Comparison of ENCODE assay signal across 8 mouse cellular contexts in the genomic region with DNA sequence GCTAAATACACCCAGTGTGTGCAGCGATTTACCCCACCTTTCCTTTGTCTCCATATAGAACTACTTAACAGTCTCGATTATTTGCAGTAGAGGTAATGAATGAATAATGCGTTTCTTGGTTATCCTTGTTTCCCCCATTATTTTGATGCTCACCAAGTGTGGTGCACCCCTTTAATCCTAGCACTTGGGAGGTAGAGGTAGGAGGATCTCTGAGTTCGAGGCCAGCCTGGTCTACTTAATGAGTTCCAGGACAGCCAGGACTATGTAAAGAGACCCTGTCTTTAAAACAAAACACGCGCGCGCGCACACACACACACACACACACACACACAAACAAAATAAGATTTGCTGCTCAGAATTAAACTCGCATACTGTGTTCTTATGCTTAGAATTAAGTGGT. TPM values are rescaled to one million over a fixed set of nuclear protein-coding genes. Genes with fewer than 3 reads are reported as not detected.
DNase-seq lines count a peak whose midpoint lies in the region; ATAC-seq and TF ChIP-seq lines count a peak whose summit lies in the region.

No protein-coding gene starts in this region.

- 13% methylated on average over 10 of the region's 10 CpGs for WGBS in kidney, adult 2 months
- 28% methylated on average over 10 of the region's 10 CpGs for WGBS in forebrain, embryonic 14.5 days
- WGBS in liver, embryonic 15.5 days (ENCODE audit: insufficient replicate concordance), result 13% methylated on average over 10 of the region's 10 CpGs

- peaks cover 55% of the 10 kb centered on the region for H3K79me2 ChIP-seq in MEL (ENCODE audit: control insufficient read depth, insufficient read depth, low read length, poor library complexity)

- no peak for DNase-seq in kidney, adult 2 months
- no peak for DNase-seq in kidney, postnatal 25 days
- peak; percentile 59 for DNase-seq in MEL (ENCODE audit: low read depth, low spot score)
- DNase-seq in forebrain, embryonic 14.5 days (ENCODE audit: low spot score), result no peak
- no peak for DNase-seq in right cerebral cortex, postnatal 25 days
- DNase-seq in gastrocnemius, postnatal 25 days, result no peak
- DNase-seq in cerebellum, adult 11 months, result no peak

- no peak for TF ChIP-seq CTCF in kidney, adult 2 months (conservative IDR thresholded peaks at IDR 0.05; ENCODE audit: insufficient read depth, insufficient read length, low read depth, low read length)
- TF ChIP-seq CTCF in MEL (IDR thresholded peaks at IDR 0.05 in 2 of 3, conservative IDR thresholded peaks at IDR 0.05 in 1 of 3; ENCODE audit: control insufficient read depth in 1 of 3, insufficient read depth in 1 of 3, low read depth in 2 of 3, low read length in 3 of 3, poor library complexity in 1 of 3, severe bottlenecking in 1 of 3), result no peak

- peak overlapping the region; percentile 97 for H3K9ac ChIP-seq in MEL (ENCODE audit: control insufficient read depth, low read depth, low read length, poor library complexity, severe bottlenecking)
- peak overlapping the region; percentile 98 for H3K9ac ChIP-seq in forebrain, embryonic 14.5 days (ENCODE audit: low read length)
- H3K9ac ChIP-seq in liver, embryonic 15.5 days, result peak overlapping the region; percentile 90

- H3K4me3 ChIP-seq in kidney, adult 2 months (ENCODE audit: insufficient read depth, low read depth, low read length), result peak overlapping the region; percentile 99
- H3K4me3 ChIP-seq in MEL (ENCODE audit: control insufficient read depth in 1 of 2, insufficient read depth in 1 of 2, low read depth in 2 of 2, low read length in 2 of 2), result peak overlapping the region; percentile 96 to 99
- peak overlapping the region; percentile 93 for H3K4me3 ChIP-seq in forebrain, embryonic 14.5 days (ENCODE audit: low read depth, low read length)
- H3K4me3 ChIP-seq in liver, embryonic 15.5 days (replicated peaks), result peak overlapping the region; percentile 92

- no peaks in the 10 kb centered on the region for H3K27me3 ChIP-seq in kidney, adult 2 months (replicated peaks; ENCODE audit: control insufficient read depth, insufficient read depth, low read length)
- H3K27me3 ChIP-seq in MEL (ENCODE audit: control insufficient read depth in 1 of 2, insufficient read depth in 2 of 2, low read length in 2 of 2), result no peaks in the 10 kb centered on the region
- no peaks in the 10 kb centered on the region for H3K27me3 ChIP-seq in forebrain, embryonic 14.5 days (replicated peaks; ENCODE audit: control insufficient read depth, insufficient read depth, low read length)
- H3K27me3 ChIP-seq in liver, embryonic 15.5 days, result no peaks in the 10 kb centered on the region

- H3K4me1 ChIP-seq in kidney, adult 2 months (ENCODE audit: control insufficient read depth, insufficient read depth, low read length), result peaks cover 10% of the 10 kb centered on the region
- peaks cover 0 to 12% of the 10 kb centered on the region in 2 experiments; a peak in 3 of 4 replicates for H3K4me1 ChIP-seq in MEL (ENCODE audit: control insufficient read depth in 1 of 2, insufficient read depth in 2 of 2, low read length in 2 of 2)
- H3K4me1 ChIP-seq in forebrain, embryonic 14.5 days (ENCODE audit: control insufficient read depth, insufficient read depth, low read length), result peaks cover 8% of the 10 kb centered on the region
- H3K4me1 ChIP-seq in liver, embryonic 15.5 days (replicated peaks), result peaks cover 30% of the 10 kb centered on the region

- no peak for ATAC-seq in forebrain, embryonic 14.5 days
- no peak for ATAC-seq in liver, embryonic 15.5 days (ENCODE audit: insufficient read depth)

- no peak for TF ChIP-seq EP300 in MEL (IDR thresholded peaks at IDR 0.05; ENCODE audit: low read depth in 1 of 2, low read length in 2 of 2)

- TF ChIP-seq POLR2A in kidney, adult 2 months (IDR thresholded peaks at IDR 0.05; ENCODE audit: low read depth, low read length), result no peak
- TF ChIP-seq POLR2A in MEL (IDR thresholded peaks at IDR 0.05; ENCODE audit: control insufficient read depth in 1 of 2, insufficient read depth in 1 of 2, low read depth in 1 of 2, low read length in 2 of 2, poor library complexity in 1 of 2), result no peak

- H3K9me3 ChIP-seq in MEL (replicated peaks; ENCODE audit: insufficient read depth, low read length), result no peaks in the 10 kb centered on the region
- H3K9me3 ChIP-seq in forebrain, embryonic 14.5 days (replicated peaks; ENCODE audit: control insufficient read depth, low read length), result no peaks in the 10 kb centered on the region
- H3K9me3 ChIP-seq in liver, embryonic 15.5 days (replicated peaks), result no peaks in the 10 kb centered on the region

- peak overlapping the region; percentile 72 for H3K4me2 ChIP-seq in forebrain, embryonic 14.5 days (ENCODE audit: low read length)
- H3K4me2 ChIP-seq in liver, embryonic 15.5 days, result peak overlapping the region; percentile 73

- peak overlapping the region; percentile 96 for H3K27ac ChIP-seq in kidney, adult 2 months (ENCODE audit: insufficient read depth, low read depth, low read length)
- peak overlapping the region; percentile 70 for H3K27ac ChIP-seq in MEL (ENCODE audit: control insufficient read depth, low read depth, low read length)
- peak overlapping the region; percentile 93; the same call in 1 of the 2 replicates for H3K27ac ChIP-seq in forebrain, embryonic 14.5 days (ENCODE audit: low read depth, low read length)
- peak overlapping the region; percentile 97 for H3K27ac ChIP-seq in liver, embryonic 15.5 days (replicated peaks)

- peaks cover 3% of the 10 kb centered on the region for H3K36me3 ChIP-seq in kidney, adult 2 months (ENCODE audit: control insufficient read depth, insufficient read depth, low read length)
- H3K36me3 ChIP-seq in MEL (ENCODE audit: control insufficient read depth in 1 of 2, insufficient read depth in 2 of 2, low read length in 2 of 2), result peaks cover 15 to 17% of the 10 kb centered on the region in 2 experiments
- H3K36me3 ChIP-seq in forebrain, embryonic 14.5 days (ENCODE audit: control insufficient read depth, insufficient read depth, low read length), result peaks cover 11% of the 10 kb centered on the region; the same call in 1 of the 2 replicates
- H3K36me3 ChIP-seq in liver, embryonic 15.5 days (replicated peaks), result peaks cover 22% of the 10 kb centered on the region

- no peak for TF ChIP-seq RAD21 in MEL (IDR thresholded peaks at IDR 0.05; ENCODE audit: low read depth, low read length)

TF ChIP-seq in MEL, 35 proteins besides CTCF, POLR2A, EP300 and RAD21:
- TF ChIP-seq ZC3H11A (IDR thresholded peaks at IDR 0.05; ENCODE audit: low read depth, low read length), result no peak
- peak; percentile 26; the same call in 1 of the 2 replicates for TF ChIP-seq MYC (IDR thresholded peaks at IDR 0.05; ENCODE audit: low read depth, low read length)
- TF ChIP-seq RCOR1 (IDR thresholded peaks at IDR 0.05; ENCODE audit: low read depth, low read length), result no peak
- no peak for TF ChIP-seq CHD1 (IDR thresholded peaks at IDR 0.05; ENCODE audit: low read depth, low read length)
- TF ChIP-seq SIN3A (IDR thresholded peaks at IDR 0.05; ENCODE audit: low read length), result peak; percentile 29; the same call in 1 of the 2 replicates

RNA-seq across cellular contexts. Expression of a gene that starts 1.0 kb away (rescaled TPM):
- polyA plus RNA-seq in kidney, adult 2 months (2012; rRNA removed), result 21.1 and 44.9 TPM in 2 replicates
- total RNA-seq in MEL (2012; rRNA removed), result 304 and 348 TPM in 2 replicates
- polyA plus RNA-seq in MEL (2012; ENCODE audit: insufficient read depth in 1 of 2, insufficient read length in 2 of 2, low read depth in 1 of 2, low replicate concordance in 2 of 2, missing spikeins in 1 of 2), result 100 to 1,000 TPM in 1 of 2 experiments, not detected in 1; 295 TPM
- 540 and 656 TPM in 2 replicates for polyA plus RNA-seq in forebrain, embryonic 14.5 days (2014; fragmentation: Nextera tagmentation; extraction: Ambion mirVana)
- 343 TPM in 2 replicates for polyA plus RNA-seq in liver, embryonic 15.5 days (2015; fragmentation: Nextera tagmentation; extraction: Ambion mirVana)
- total RNA-seq in gastrocnemius, postnatal 25 days (2021), result 100 to 1,000 TPM; 326 to 347 TPM

RNA-seq across cellular contexts. Expression of a gene that starts 37.7 kb away (rescaled TPM):
- 31.9 and 44.6 TPM in 2 replicates for polyA plus RNA-seq in kidney, adult 2 months (2012; rRNA removed)
- total RNA-seq in MEL (2012; rRNA removed), result 78.7 and 87.9 TPM in 2 replicates
- polyA plus RNA-seq in MEL (2012; ENCODE audit: insufficient read depth in 1 of 2, insufficient read length in 2 of 2, low read depth in 1 of 2, low replicate concordance in 2 of 2, missing spikeins in 1 of 2), result 100 to 1,000 TPM in 1 of 2 experiments, not detected in 1; 109 TPM
- 335 and 376 TPM in 2 replicates for polyA plus RNA-seq in forebrain, embryonic 14.5 days (2014; fragmentation: Nextera tagmentation; extraction: Ambion mirVana)
- 94.4 and 105 TPM in 2 replicates for polyA plus RNA-seq in liver, embryonic 15.5 days (2015; fragmentation: Nextera tagmentation; extraction: Ambion mirVana)
- 10 to 100 TPM; 84.6 to 87.0 TPM for total RNA-seq in gastrocnemius, postnatal 25 days (2021)

RNA-seq across cellular contexts. Expression of a gene that starts 40.4 kb away (rescaled TPM):
- 3.0 and 3.6 TPM in 2 replicates for polyA plus RNA-seq in kidney, adult 2 months (2012; rRNA removed)
- total RNA-seq in MEL (2012; rRNA removed), result 6.7 and 7.2 TPM in 2 replicates
- 10 to 100 TPM in 1 of 2 experiments, not detected in 1; 13.0 TPM for polyA plus RNA-seq in MEL (2012; ENCODE audit: insufficient read depth in 1 of 2, insufficient read length in 2 of 2, low read depth in 1 of 2, low replicate concordance in 2 of 2, missing spikeins in 1 of 2)
- polyA plus RNA-seq in forebrain, embryonic 14.5 days (2014; fragmentation: Nextera tagmentation; extraction: Ambion mirVana), result 34.1 and 48.5 TPM in 2 replicates
- polyA plus RNA-seq in liver, embryonic 15.5 days (2015; fragmentation: Nextera tagmentation; extraction: Ambion mirVana), result 20.7 and 20.8 TPM in 2 replicates
- total RNA-seq in gastrocnemius, postnatal 25 days (2021), result 1 to 10 TPM; 7.8 to 8.1 TPM
